Mouse (Mus musculus) thymus, postnatal 36 days (tissue): ENCODE measurements at regions not wholly inside any gene's neighbourhood (a gene's known extent, or its start where the extent isn't known, plus 50 kb on each side); places are given as distances from the start of the nearest gene placed in this dataset.

Experiments
- DNase-seq, 2 experiments: peaks; one replicate each; pipeline ENCODE4 v3.0.0; 2022; ENCODE audit warnings: mixed read lengths in 2 of 2

DNA sequence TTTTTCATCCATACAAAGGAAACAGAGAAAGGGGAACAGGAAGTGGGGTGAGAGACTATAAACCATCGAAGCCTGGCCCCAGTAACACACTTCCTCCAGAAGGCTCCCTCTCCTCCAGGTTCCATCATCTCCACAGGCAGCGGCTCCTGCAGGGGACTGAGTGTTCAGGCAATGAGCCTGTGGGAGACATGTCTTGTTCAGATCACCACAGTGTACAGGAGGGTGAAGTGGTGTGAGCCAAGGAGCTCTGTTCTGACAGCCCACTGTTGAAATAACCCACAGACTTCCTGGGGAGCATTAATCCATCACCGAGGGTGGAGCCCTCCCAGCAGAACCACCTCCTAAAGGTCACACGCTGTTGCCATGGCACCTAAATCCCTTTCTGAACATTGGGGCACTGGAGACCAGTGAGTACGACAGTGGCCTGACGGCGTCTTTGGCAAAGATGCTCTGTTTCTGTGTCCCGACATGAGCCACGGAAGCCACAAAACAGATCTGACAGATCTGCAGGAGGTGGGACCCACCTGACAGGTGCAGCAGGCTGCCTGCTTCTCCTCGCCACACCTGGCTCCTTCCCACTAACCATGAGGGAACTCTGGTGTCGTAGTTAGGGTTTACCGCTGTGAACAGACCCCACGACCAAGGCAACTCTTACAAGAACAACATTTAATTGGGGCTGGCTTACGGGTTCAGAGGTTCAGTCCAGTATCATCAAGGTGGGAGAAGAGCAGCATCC, 60.9 kb downstream of the Psmg1 start:
- peak; percentile 54 to 73 for DNase-seq

DNA sequence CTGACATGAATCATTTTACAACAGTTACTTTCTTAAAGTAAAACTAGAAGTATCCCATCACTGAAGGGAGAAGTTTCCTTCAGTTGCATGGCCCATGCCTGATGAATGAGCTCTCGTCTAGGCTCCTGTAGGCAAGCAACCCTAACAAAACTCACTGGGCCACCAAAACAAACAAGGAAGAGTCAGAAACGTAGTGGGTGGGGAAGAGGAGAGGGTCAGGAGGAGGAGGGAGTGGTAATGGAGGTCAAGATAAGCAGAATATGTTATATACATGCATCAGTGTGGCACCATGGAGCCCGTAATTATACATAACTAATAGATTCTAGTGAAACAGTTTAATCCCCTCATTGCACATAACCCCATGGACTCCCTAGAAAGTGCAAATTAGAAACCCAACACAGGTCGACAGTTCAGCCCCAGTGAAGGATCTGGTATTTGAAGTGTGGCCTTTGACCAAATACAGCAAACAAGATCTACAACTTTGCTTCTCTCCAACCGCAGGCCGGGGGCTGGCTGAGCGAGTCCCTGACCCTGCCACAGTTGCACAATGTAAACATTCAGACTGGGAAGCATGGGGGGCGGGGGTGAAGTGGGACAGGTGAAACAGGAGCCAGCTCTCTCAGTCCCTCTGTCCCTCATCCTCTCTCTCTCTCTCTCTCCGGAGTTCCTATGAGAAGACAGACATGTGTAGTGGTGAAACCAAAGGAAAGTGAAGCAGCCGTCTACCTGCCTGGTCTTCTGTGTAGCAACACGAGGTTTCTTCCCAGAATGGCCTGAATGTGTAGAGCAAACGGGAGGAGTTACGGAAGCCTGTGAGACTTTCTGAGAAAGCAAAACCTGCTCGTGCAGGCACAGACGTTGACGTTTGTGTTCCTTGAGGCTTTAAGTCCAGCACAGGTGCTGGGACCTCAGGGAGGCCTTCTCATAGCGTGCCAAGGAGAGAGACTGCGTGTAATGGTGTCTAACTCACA, 62.2 kb downstream of the Psmg1 start:
- DNase-seq: no peak

DNA sequence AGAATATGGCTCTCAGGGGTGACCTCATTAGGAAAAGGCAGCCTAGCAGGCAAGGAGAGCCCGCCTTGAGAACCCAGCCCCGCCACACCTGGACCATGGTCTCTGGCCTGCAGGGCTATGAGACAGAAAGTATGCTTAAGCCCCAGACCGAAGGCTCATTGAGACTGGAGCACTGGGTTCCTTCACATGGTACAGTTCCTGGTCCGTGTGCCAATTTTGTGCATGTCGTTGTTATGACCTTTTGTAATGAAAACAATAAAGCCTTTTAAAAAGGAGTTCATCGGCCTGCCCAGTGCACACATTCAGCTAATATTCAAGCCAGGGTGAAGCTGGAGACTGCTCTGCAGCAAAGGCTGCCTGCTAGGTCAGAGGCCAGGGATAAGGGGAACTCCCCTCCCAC, 64.2 kb downstream of the Psmg1 start:
- DNase-seq: no peak

DNA sequence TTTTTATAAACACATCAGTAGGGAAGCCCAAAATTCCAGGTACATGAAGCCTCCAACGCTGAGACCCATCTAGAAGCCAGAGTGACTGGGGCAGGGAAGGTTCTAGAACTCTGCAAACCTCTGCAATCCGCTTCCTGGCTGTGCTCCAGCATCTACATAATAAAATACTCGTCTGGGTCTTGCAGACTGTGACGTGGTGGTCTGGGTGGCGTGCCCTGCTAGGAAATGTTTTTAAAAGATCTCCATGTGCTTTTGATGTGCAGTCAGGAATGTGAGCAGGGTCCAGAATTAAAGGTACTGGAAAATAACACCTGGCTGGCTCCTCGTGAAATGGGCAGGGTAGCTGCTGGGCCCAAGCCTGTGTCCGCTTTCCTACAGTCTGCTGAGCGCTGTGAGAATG, 66.0 kb downstream of the Psmg1 start:
- DNase-seq: no peak

DNA sequence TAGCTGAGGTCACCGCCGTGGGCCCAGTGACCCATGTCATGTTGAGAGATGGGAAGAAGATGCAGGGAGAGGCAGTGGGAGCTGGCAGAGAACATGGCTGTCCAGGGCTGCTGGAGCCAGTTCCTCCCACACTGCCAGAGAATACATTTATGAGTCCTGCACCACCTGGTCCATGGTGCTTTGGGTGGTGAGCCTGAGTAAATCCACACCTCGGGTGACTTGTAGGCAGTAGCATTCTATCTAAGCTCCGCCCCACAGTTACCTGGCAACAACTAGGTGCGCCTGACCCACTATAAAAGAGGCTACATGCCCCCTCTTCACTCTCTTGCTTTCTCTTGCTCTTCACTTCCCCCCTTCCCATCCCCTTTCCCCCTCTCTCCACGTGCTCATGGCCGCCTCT, 66.8 kb downstream of the Psmg1 start:
- no peak for DNase-seq

DNA sequence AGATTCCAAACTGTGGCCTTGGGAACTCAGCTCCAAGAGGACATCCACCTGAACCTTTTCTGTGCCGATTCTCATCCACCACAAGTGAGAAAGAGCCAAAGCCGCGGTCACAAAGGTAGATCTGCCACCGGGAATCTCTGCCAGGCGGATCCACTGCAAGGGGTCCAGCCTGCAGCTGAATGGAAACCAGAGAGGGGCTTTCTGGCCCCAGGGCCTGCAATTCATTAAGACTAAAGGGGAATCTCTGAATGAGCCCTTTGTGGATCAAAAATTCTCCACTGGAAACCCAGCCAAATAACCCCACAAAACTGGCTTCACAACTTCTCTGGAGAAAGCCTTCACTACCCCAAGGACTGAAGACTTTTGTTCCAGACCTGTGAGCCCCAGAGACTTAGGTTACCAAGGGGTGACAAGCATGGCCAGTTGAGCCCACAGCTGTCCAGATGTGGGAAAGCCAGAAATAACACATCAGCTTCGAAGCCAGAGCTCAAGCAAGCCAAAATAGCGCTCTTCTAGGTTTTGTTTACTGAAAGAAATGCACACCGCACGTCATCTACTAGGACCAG, 68.3 kb downstream of the Psmg1 start:
- no peak for DNase-seq

DNA sequence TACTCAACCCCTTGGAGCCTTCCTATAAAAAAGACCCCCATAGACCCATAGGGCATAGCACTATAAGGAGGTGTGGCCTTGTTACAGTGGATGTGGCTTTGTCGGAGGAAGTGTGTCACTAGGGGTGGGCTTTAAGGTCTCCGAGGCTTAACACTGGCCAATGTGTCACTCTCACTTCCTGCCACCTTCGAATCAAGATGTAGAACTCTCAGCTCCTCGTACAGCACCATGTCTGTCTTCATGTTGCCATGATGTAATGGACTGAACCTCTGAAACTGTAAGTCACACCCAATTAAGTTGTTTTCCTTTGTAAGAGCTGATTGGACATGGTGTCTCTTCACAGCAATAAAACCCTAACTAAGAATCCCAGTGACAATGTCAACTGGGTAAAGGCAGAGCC, 69.6 kb downstream of the Psmg1 start:
- no peak for DNase-seq

DNA sequence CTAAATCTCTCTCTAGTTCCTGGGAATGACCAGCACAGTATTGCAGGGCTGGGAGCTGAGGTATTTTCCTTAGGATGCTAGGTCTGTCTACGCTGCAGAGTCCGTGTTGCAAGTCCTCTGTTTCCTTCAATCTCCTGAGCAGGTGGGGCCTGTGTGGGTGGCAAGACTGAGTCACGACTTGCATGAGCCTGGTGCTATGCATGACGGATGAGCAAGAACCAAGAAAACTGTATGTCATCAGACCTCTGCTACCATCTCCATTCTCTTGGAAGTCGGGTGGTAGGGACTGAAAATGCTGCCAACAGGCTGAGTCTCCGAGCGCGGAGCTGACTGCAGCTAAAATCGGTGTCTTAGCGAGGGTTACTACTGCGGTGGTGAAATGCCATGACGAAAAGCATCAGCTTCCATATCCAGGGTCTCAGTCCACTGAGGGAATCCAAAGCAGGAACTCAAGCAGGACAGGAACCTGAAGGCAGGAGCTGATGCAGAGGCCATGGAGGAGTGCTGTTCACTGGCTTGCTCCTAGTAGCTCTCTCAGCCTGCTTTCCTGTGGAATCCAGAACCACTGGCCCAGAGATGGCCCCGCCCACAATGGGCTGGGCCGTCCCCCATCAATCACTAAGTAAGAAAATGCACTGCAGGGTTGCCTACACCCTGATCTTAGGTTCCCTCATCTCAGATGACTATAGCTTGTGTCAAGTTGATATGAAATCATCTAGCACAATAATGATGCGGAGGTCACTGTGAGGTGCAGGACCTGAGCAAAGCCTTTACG, 71.9 kb downstream of the Psmg1 start:
- DNase-seq: no peak

DNA sequence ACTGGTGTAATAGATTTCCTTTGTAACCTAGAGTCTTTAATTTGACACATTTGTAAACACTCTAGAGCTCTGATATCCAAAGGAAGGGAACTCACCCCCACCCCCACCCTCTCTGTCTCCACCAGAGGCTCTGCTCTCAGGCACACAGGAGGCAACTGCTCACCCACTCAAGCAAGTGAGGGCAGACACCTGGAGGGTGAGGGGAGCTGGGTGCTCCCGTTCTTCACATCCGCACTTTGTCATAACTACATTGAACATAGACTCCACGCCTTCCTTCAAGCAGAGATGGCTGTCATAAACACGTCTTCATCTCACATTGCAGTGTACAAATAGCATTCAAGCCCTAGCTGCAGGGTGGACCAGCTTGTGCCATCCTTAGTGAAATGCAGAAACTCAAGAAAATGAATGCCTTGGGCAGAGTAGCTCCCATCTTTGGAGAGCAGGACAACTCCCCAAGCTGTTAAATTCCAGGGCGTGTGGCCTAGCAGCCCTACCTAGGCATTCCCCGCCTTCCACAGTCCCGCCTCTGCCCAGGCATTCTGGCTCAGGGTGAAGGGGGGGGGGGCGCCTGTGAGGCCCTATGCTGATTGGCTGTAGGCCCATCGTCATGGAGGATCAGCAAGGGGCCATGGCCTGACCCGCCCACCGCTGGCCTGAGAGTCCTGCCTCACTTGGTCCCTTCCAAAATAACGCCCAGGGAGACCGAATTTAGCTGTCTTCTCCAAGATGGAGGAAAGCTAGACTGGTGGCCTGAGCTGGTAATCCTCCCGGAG, 72.9 kb downstream of the Psmg1 start:
- peak in 1 of 2 experiments; percentile 66 for DNase-seq

DNA sequence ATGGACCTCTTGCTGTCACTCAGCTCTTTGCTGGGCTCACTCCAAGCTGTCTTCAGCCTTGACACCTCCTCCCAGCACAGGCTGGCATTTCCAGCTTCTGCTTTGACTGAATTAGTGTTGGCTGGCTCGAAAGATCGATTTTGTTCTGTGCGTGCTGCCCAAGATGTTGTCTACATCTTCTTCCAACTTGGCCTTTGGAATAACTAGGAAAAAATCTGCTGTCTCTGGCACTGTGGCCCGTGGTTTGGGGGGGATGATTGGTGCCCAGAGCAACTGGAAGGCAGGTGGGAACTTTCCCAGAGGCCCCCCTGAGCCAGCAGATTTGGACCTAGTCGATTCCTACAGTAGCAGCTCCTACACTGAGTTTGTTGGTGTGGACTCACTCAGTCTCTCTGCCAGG, 76.9 kb downstream of the Psmg1 start:
- DNase-seq: peak in 1 of 2 experiments; percentile 8

DNA sequence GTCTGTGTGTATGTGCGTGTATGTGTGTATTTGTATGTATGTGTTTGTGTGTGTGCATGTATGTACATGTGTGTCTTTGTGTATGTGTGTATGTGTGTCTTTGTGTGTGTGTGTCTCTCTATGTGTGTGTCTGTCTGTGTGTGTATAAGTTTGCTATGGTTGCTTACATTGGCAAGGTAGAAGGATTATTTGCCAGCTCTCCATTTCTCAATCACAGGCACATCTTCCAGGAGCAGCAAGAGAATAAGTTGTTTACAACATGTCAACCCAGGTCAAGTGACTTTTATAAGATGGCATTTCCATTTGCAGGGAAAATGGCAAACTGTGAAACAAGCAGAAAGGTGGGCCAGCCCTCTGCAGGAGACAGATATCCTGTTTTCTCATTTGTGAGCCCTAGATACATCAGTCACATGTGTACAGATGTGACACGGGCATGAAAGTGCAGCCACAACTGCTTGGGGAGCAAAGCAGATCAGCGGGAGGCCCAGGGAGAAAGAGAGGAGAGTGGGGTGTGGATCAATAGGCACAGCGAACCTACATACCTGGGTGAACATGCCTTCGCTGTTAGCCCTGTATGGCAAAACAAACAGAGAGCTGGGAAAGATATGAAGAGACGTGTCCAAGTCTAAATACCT, 86.1 kb downstream of the Psmg1 start:
- peak; percentile 31 to 60 for DNase-seq

DNA sequence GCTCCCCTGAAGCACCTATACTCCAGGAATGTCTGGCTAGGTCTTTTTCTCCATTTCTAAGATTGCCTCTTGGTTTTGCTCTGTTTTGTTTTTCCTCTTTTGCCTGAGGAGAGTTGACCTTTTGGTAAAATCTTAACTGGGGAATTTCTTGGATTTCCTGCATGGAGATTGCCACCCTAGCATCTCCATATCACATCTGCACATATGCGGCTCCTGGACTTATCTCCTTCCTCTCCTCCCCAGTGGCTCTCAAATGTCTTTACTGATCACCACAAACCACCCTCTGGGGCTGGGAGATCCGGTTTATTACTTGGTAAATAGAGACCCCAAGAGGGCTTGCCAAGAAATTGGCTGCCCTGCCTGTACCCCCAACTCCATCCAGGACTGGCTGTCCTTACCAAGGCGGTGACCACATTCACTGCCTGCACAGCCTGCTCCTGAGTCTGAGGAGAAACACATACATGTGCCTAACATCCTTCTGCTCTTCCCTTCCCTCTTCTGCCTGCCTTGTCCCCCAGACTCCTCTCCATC, 87.3 kb downstream of the Psmg1 start:
- DNase-seq: peak; percentile 43 to 53

DNA sequence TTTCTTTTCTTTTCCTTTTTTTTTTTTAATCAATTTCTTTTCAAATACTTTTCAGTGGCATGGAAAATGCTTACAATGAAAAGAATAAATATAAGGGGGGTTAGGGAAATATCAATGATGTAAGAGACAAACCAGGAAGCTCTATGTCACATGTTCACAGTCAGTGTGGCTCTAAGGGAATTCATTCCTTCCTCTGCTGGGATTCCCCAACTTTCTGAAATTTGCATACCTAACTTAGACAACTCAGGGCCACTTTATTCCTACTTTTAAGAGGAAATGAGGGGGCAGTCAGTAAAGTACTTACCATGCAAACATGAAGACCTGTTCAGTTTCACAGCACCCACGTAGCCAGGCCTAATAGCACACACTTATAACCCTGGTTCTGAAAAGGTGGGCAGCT, 88.6 kb downstream of the Psmg1 start:
- no peak for DNase-seq

DNA sequence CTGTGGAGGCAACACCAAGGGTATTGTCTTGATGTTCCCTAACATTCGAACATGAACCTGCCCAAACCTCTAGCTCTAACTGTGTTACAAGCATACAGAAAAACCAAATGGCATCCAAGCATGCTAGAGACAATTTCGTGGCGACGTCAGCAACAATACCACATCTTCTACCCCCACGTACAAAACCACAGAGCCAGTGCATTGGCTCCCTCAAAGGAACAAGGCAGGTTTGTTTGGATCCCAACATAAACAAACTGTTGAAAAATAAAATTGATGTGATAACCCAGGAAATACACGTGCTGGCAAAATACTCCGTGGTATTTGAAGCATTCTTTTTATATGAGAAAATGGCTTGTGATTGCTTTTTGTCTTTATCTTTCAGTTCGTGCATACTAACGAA, 89.4 kb downstream of the Psmg1 start:
- peak in 1 of 2 experiments; percentile 53 for DNase-seq

DNA sequence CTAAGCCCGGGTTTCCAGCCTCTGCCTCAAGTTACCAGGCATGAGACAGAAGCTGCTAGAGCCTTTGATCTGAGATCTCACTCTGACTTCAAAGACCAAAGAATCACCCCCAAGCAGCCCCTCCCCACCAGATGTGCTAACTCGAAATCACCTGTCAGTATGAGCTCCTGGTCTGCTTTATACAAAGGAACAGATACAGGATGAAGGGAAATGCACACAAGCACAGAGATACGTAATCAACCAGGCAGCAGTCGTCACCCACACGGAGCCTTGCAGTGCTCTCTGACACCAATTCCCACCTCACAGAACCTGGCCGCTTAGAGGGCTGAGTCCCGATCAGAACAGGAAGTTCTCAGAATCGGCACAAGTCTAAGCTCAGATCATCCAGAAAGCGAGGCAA, 90.6 kb downstream of the Psmg1 start:
- peak; percentile 80 to 89 for DNase-seq

DNA sequence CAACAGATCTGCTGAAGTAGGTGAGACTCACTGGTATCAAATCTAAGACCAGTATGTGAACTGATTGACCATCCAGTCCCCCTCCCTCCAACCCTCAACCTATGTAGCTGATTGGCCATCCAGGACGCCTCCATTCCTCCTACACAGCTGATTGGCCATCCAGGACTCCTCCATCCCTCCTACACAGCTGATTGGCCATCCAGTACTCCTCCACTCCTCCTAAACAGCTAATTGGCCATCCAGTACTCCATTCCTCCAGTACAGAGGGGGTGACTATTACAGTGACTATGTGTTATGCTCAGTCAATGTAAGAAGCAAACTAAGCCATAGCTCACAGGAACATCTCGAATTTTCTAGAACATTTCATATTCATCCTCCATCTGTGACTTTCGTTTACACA, 91.1 kb downstream of the Psmg1 start:
- peak in 1 of 2 experiments; percentile 27 for DNase-seq

DNA sequence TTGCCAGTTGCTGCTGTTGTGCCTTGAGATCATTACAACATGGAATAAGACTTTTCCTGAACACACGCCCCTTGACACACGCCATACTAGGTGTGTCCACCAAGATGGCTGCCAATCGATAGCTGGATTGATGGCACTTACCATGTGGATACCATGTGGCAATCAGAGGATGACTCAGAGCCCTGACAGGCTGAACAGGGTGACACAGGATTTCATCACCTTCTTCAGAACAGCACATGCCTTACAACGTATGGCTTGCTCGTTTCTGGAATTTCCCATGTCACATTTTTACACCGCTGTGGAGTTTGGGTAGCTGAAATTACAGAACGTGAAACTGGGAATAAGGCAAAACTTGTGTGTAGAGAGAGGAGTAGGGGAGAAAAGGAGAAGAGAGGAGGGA, 92.9 kb downstream of the Psmg1 start:
- DNase-seq: peak; percentile 1 to 3

DNA sequence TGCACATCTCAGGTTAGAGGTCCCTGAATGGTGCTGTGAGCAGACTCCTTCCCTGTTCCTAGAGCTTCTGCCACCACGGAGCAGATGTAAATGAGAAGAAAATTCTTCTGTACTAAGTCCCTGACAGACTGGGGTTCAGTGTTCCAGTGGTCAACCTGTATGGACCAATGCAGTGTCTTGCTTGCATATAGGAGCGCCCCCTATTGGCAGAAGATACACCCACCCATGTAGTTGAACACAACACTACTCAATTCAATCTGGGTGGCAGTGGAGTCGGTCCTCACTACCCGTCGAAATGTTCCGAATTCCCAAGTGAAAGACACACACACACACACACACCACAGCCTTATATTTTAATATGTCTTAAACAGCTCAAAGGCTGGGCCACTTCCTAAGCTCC, 94.6 kb downstream of the Psmg1 start:
- DNase-seq: peak; percentile 2 to 8

DNA sequence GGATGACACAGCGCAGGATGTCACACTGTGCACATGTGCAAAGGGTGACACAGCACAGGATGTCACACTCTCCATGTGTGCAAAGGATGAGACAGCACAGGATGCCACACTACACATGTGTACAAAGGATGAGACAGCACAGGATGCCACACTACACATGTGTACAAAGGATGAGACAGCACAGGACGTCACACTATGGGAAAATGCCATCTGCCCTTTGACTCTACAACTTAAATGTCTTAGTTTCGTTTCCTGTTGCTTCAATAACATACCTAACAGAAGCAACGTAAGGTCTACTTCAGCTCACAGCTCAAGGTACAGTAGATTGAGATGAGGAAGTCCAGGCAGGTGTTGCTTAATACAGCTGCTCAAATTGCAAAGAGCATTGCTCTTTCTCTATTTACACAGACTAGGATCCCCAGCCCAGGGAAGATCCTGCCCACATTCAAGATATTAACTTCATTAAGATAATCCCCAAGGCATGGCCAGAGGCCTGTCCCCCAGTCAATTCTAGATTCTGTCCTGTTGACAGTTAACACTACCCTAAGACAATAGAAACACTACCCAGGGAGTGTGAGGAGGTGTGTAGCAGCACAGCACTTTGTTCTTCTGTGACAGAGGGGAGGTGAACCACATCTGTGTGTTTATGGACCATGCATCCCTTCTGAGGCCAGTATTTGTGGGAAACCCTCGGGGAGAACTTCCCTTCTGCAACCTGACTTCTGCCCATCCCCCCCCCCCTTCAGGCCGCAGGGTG, 97.0 kb downstream of the Psmg1 start:
- DNase-seq: peak; percentile 29 to 60

DNA sequence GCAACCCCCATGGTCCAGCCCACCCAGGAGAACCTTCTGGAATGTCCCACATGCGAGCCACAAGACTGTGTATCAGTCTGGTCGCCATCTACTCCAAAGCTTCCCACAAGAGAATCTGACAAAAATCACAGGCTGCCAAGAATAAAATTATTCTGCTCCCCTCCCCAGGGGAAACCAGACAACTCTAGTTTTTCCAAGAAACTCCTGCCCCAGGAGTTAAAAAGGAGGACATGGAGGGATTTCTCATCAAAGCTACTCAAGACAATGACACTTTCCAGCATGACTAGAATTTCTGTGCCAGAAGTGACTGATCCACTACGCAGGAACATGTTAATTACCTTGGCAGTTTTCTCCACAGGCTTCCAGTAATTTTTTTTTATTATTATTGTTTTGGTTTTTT, 98.4 kb downstream of the Psmg1 start:
- no peak for DNase-seq
